Mouse (Mus musculus): ENCODE results near the gene Aen. TPM values are rescaled to one million over a fixed set of nuclear protein-coding genes. Genes with fewer than 3 reads are reported as not detected.

Aen gene
- polyA plus RNA-seq (2021; fragmentation: Nextera tagmentation): 22.5 and 22.8 TPM in 2 replicates
- long read RNA-seq, experiment 1, full-length matches to known transcripts: 167 of 187 reads
- long read RNA-seq, experiment 1, partial matches to known transcripts: 11 of 187 reads
- long read RNA-seq, experiment 1, other reads (novel, unspliced or antisense): 9 of 187 reads
- long read RNA-seq, experiment 2, full-length matches to known transcripts: 41 of 52 reads
- long read RNA-seq, experiment 2, partial matches to known transcripts: 3 of 52 reads
- long read RNA-seq, experiment 2, other reads (novel, unspliced or antisense): 8 of 52 reads

DNA sequence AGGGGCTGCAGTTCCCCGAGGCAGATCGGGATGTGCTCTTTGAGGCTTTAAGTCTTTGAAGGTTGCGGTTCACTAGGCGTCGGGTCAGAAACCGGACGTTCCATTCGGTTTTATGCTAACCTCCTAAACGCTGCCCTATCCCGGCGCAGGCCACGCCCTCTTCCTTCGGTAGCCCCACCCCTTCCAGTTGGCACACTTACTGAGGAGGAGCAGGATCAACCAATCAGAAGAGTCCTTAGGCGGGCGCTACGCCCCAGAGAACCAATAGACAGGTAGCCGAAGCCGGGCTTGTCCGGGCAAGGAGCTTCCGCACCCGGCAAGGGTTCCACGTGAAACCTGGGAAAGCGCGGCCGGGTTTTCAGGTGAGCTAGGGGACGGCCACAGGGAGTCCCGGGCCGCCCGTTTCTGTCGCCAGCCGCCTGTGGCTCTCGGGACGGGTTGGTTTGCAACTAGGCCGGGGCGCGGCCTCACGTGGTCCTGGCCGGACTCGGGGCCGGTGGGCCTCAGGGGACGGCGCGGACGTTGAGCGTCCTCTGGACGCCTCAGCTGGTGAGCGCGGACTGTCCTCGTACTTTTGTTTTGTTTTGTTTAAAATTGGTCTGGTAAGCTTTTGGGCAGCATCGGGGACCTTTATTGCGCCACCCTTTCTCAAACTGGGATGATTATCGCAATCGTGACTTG, at the start of gene Aen:
Gene Aen, plus strand, starts transcription at position 202 of the 681 bp plus-strand sequence.

DNA sequence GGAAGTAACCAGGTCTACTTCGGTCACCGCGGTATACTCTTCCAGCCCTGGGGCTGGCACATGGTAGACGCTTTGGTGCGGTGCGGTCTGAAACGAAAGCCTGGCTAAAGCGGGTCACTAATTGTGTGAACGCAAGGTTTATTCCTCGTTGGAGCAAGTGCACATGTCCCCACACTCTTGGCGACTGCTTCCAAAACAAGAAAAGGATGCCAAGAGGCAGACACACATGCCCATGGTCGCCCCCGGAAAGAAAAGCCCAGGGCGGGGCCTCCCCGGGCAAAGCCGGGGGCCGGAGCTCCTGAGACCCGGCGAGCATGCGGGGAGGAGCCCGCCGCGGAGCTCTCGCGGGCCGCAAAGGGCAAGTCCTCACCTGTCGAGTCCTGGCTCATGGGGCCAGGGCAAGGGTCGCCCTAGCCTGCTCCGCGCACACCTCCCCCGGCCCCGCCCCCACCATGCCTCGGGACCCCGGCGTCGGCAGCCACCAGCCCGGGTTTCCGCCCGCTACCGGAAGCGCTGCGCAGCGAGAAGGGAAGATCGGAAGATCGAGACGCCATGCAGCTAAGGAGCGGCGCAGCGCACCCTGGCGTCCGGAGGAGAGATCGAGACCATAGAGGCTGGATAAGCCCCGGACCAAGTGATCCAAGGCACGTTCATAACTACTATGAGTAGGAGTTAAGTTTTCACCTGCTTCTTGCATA, 48.8 kb upstream of the Aen start, which contains the start of gene Det1:
Gene Det1, minus strand, starts transcription at position 527 of the 698 bp plus-strand sequence.

DNA sequence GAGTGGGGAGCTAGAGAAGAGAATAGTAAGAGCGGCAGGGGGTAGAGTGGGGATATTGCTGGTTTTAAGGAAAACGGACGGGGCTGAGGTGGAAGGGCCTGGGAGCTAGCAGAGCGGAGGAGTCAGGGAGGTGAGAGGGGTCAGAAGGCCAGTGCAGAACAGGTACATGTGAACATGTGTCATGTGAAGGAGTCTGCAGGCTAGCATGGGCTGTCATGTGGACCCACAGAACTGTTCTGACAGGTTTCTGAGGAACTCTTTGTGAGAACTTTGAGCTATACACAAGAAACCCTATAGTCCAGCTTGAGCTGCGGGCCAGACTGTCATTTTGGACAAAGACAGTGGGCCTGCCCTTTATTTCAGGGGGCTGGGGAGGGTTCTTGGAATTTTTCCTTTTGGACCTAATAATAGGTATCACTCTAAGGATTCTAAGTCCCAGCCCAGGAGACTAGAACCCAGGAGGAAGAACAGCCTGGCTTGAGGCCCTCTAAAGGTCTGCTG, 17.4 kb downstream of the Aen start, which contains the start of gene Isg20:
Gene Isg20, plus strand, starts transcription at position 451 of the 501 bp plus-strand sequence.

Other genes starting within 250 kb of the Aen start
- 19.3 and 20.3 TPM in 2 replicates for gene Ntrk3, start 157.8 kb upstream of the Aen start, polyA plus RNA-seq (2021; fragmentation: Nextera tagmentation)
- 72.4 and 86.8 TPM in 2 replicates for gene Mrps11, start 112.7 kb upstream of the Aen start, polyA plus RNA-seq (2021; fragmentation: Nextera tagmentation)
- gene Mrpl46, start 112.3 kb upstream of the Aen start, polyA plus RNA-seq (2021; fragmentation: Nextera tagmentation): 67.5 and 76.7 TPM in 2 replicates
- gene Det1, start 48.6 kb upstream of the Aen start, polyA plus RNA-seq (2021; fragmentation: Nextera tagmentation): 1.4 and 2.4 TPM in 2 replicates
- gene Isg20, start 17.6 kb downstream of the Aen start, polyA plus RNA-seq (2021; fragmentation: Nextera tagmentation): 0.83 and 1.3 TPM in 2 replicates
- 0.25 and 0.51 TPM in 2 replicates for gene Acan, start 157.6 kb downstream of the Aen start, polyA plus RNA-seq (2021; fragmentation: Nextera tagmentation)
- 1.2 and 1.3 TPM in 2 replicates for gene Hapln3, start 235.2 kb downstream of the Aen start, polyA plus RNA-seq (2021; fragmentation: Nextera tagmentation)